Mouse (Mus musculus) C2C12 (cell line): ENCODE results near the gene Ung.

ENCODE experiments used
- CTCF ChIP-seq: IDR thresholded peaks from one replicate; pipeline ENCODE4 v1.5.1; 2011; ENCODE audit not compliant: control insufficient read depth, insufficient read depth, insufficient read length
- FOSL1 ChIP-seq: IDR thresholded peaks from one replicate; pipeline ENCODE4 v1.8.0; 2011; ENCODE audit warnings: mild to moderate bottlenecking, low read length; ENCODE audit not compliant: poor library complexity, insufficient read depth, severe bottlenecking
- MAX ChIP-seq: IDR thresholded peaks from one replicate; pipeline ENCODE4 v1.6.1; 2011; ENCODE audit warnings: mild to moderate bottlenecking, control low read depth
- MYOD1 ChIP-seq: IDR thresholded peaks from one replicate; pipeline ENCODE4 v1.6.1; 2011; ENCODE audit warnings: low read depth; ENCODE audit not compliant: control insufficient read depth, insufficient read length
- USF1 ChIP-seq: IDR thresholded peaks from one replicate; pipeline ENCODE4 v1.6.1; 2011; ENCODE audit warnings: low read depth, mild to moderate bottlenecking, control low read depth, moderate library complexity

- TF ChIP-seq CTCF (no peak), MAX (no peak), USF1 (no peak), FOSL1 (no peak), MYOD1 (no peak)
These were observed 39.7 kb upstream of the Ung start for GRCm38 (mm10) chr5:114090421-114091013.
